Mouse (Mus musculus): ENCODE results near the gene Epb41l5.

DNA sequence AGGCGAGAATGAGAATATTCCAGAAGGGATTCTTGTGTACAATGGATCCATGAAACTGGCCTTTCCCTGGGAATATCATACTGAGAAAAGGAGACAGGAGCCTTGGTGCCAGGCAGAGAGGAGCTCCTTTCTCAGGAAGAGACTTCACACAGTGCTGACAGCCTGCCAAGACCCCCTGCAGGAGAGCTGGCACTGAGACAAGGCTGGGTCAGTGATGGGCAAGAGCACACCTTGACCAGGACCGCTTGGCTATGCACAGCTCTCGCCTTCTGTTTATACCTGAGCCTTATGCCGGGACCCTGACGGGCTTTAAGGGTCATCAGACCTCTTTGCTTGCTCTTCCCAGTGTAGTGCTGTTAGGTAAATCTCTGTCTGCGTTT is 153.4 kb downstream of the Epb41l5 start:
- TF ChIP-seq CTCF (IDR thresholded peaks at IDR 0.05; ENCODE audit: extremely low read depth, insufficient read depth, insufficient read length, insufficient replicate concordance) = no peak
- TF ChIP-seq POLR2A (IDR thresholded peaks at IDR 0.05; ENCODE audit: low read depth, low read length) = no peak
